Mouse (Mus musculus): ENCODE data around the gene Ppm1h. TPM values are rescaled to one million over a fixed set of nuclear protein-coding genes. Genes with fewer than 3 reads are reported as not detected.

Ppm1h gene
- total and polyA plus RNA-seq, 3 experiments: 1.2 to 1.3 (median 1.3) TPM

DNA sequence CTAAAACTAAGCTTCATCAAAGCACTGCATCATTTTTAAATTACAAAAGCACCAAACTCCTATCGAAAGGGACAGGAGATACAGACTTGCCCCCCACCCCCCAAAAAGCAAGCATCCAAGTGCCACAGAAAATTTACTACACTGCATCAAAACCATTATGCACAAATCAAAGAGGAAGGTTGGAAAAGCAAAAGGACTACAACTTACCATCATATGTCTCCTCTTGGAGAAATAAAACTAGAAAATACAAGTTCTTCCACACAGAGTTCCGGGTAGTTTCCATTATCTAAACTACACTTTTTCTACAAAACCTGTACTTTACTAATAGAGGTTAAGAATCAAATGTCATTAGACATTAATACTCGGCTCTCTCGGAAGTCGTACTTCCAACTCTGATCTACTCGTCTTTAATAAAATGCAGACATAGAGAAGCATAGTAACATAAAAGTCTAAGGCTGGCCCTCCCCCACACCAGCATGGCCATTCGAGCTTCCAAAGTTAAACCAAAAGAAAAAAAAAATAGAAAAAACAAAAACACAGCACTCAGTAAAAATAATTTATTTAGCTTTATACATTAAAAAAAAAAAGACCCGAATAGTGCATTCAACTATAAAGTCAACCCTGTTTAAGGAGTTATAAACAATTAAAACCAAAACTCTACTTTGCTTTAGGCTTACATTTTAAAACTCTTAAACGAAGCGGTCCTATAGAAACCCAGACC lies 306.1 kb downstream of the Ppm1h start:
- Histone ChIP-seq H3K36me3 (replicated peaks in 1 of 2; ENCODE audit: control insufficient read depth in 1 of 2, insufficient read depth in 1 of 2, low read length in 1 of 2) (peaks cover 0 to 14% of the 10 kb centered on the region in 2 experiments), H3K9ac (ENCODE audit: insufficient read depth, low read depth) (peak overlapping the region; percentile 95), H3K9me3 (replicated peaks; ENCODE audit: low read length) (no peaks in the 10 kb centered on the region), H3K4me2 (ENCODE audit: insufficient read depth, low read depth, poor library complexity, severe bottlenecking) (peak overlapping the region; percentile 91), H3K4me3 (replicated peaks in 1 of 3; ENCODE audit: low read depth in 2 of 3, low read length in 2 of 3, poor library complexity in 1 of 3) (peak overlapping the region; percentile 82 to 91 (median 86)), H3K27ac (ENCODE audit: insufficient read depth, low read depth) (peak overlapping the region; percentile 89; the same call in 1 of the 2 replicates), H3K27me3 (replicated peaks) (no peaks in the 10 kb centered on the region), H3K4me1 (ENCODE audit: control insufficient read depth in 1 of 2, insufficient read depth in 2 of 2) (peaks cover 8 to 35% of the 10 kb centered on the region in 2 experiments; a peak in 3 of 4 replicates), H3K79me2 (replicated peaks; ENCODE audit: control insufficient read depth, extremely low read depth, insufficient read depth, poor library complexity, severe bottlenecking) (peaks cover 18% of the 10 kb centered on the region)
- dilution Hi-C loops (cut with MboI; ENCODE audit: extremely low pct_ligation_motif_present, extremely low pct_unique_long_range_greater_than_20kb, low sequenced_read_pairs): no loop called here
- no peak for DNase-seq (ENCODE audit: extremely low read depth)
- in situ Hi-C loops (cut with MboI; ENCODE audit: low pct_ligation_motif_present, low pct_unique_long_range_greater_than_20kb, low sequenced_read_pairs): no loop called here
- peak; percentile 36; the same call in 1 of the 2 replicates for TF ChIP-seq SIN3A (IDR thresholded peaks at IDR 0.05; ENCODE audit: low read length)
- TF ChIP-seq MAX (IDR thresholded peaks at IDR 0.05; ENCODE audit: low read length): no peak
- TF ChIP-seq IRF4 (IDR thresholded peaks at IDR 0.05; ENCODE audit: low read depth, low read length): no peak
- no peak for TF ChIP-seq MAZ (IDR thresholded peaks at IDR 0.05; ENCODE audit: low read depth, low read length)
- no peak for TF ChIP-seq SMC3 (IDR thresholded peaks at IDR 0.05; ENCODE audit: low read depth, low read length)
- no peak for TF ChIP-seq CHD2 (IDR thresholded peaks at IDR 0.05; ENCODE audit: low read length)
- TF ChIP-seq UBTF (IDR thresholded peaks at IDR 0.05; ENCODE audit: low read depth, low read length): no peak
- TF ChIP-seq JUND (conservative IDR thresholded peaks at IDR 0.05; ENCODE audit: low read depth, low read length): no peak
- peak; percentile 10; the same call in 1 of the 2 replicates for TF ChIP-seq ZNF384 (IDR thresholded peaks at IDR 0.05; ENCODE audit: low read depth, low read length)
- no peak for TF ChIP-seq PAX5 (IDR thresholded peaks at IDR 0.05; ENCODE audit: low read length)
- TF ChIP-seq RAD21 (IDR thresholded peaks at IDR 0.05; ENCODE audit: low read depth, low read length): no peak
- TF ChIP-seq ZC3H11A (IDR thresholded peaks at IDR 0.05; ENCODE audit: low read depth, low read length): no peak
- TF ChIP-seq ETS1 (conservative IDR thresholded peaks at IDR 0.05; ENCODE audit: low read depth, low read length): no peak
- TF ChIP-seq MAFK (IDR thresholded peaks at IDR 0.05; ENCODE audit: insufficient replicate concordance, low read length): no peak
- no peak for TF ChIP-seq GABPA (IDR thresholded peaks at IDR 0.05; ENCODE audit: insufficient replicate concordance, low read depth, low read length)
- no peak for TF ChIP-seq KAT2A (IDR thresholded peaks at IDR 0.05; ENCODE audit: insufficient replicate concordance, low read length)
- 0 out of 2 replicates have a peak, but pooled peaks have one; percentile 91 for TF ChIP-seq CHD1 (IDR thresholded peaks at IDR 0.05; ENCODE audit: low read depth, low read length)

DNA sequence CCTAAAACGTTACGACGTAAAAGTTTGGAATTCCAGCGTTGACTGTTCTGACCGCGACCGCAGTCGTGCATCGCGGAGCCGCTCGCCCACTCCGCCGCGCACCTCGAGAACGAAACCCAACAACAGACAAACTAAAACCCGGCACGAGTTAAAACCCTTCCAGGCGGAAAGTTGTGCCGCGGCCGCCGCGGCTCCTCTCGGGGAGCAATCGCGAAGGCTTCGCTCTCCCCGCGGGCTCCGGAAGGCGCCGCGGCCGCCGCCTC lies 306.6 kb downstream of the Ppm1h start:
- Histone ChIP-seq H3K36me3 (replicated peaks in 1 of 2; ENCODE audit: control insufficient read depth in 1 of 2, insufficient read depth in 1 of 2, low read length in 1 of 2) (peaks cover 0 to 14% of the 10 kb centered on the region in 2 experiments), H3K27me3 (replicated peaks) (no peaks in the 10 kb centered on the region), H3K4me3 (replicated peaks in 1 of 3; ENCODE audit: low read depth in 2 of 3, low read length in 2 of 3, poor library complexity in 1 of 3) (peak overlapping the region; percentile 82 to 91 (median 86)), H3K4me2 (ENCODE audit: insufficient read depth, low read depth, poor library complexity, severe bottlenecking) (no peak overlapping the region), H3K79me2 (replicated peaks; ENCODE audit: control insufficient read depth, extremely low read depth, insufficient read depth, poor library complexity, severe bottlenecking) (peaks cover 18% of the 10 kb centered on the region), H3K9ac (ENCODE audit: insufficient read depth, low read depth) (peak overlapping the region; percentile 95), H3K4me1 (ENCODE audit: control insufficient read depth in 1 of 2, insufficient read depth in 2 of 2) (peaks cover 8 to 35% of the 10 kb centered on the region in 2 experiments; a peak in 3 of 4 replicates), H3K9me3 (replicated peaks; ENCODE audit: low read length) (no peaks in the 10 kb centered on the region), H3K27ac (ENCODE audit: insufficient read depth, low read depth) (peak overlapping the region; percentile 89)
- in situ Hi-C loops (cut with MboI; ENCODE audit: low pct_ligation_motif_present, low pct_unique_long_range_greater_than_20kb, low sequenced_read_pairs) (no loop called here), dilution Hi-C loops (cut with MboI; ENCODE audit: extremely low pct_ligation_motif_present, extremely low pct_unique_long_range_greater_than_20kb, low sequenced_read_pairs) (no loop called here)
- DNase-seq (ENCODE audit: extremely low read depth): peak; percentile 54
- TF ChIP-seq POLR2A (IDR thresholded peaks at IDR 0.05; ENCODE audit: low read depth, low read length) (0 out of 2 replicates have a peak, but pooled peaks have one; percentile 46), POLR2AphosphoS2 (IDR thresholded peaks at IDR 0.05; ENCODE audit: low read depth, low read length) (0 out of 2 replicates have a peak, but pooled peaks have one; percentile 21), SIN3A (IDR thresholded peaks at IDR 0.05; ENCODE audit: low read length) (peak; percentile 37; the same call in 1 of the 2 replicates), BHLHE40 (IDR thresholded peaks at IDR 0.05; ENCODE audit: low read depth, low read length) (peak; percentile 80), MYC (IDR thresholded peaks at IDR 0.05; ENCODE audit: low read depth, low read length) (0 out of 2 replicates have a peak, but pooled peaks have one; percentile 1), ELF1 (IDR thresholded peaks at IDR 0.05; ENCODE audit: low read depth, low read length) (no peak; the same call in 1 of the 2 replicates), UBTF (IDR thresholded peaks at IDR 0.05; ENCODE audit: low read depth, low read length) (peak; percentile 84; the same call in 1 of the 2 replicates), ZC3H11A (IDR thresholded peaks at IDR 0.05; ENCODE audit: low read depth, low read length) (no peak), NRF1 (IDR thresholded peaks at IDR 0.05; ENCODE audit: low read depth, low read length) (no peak)
